Mouse (Mus musculus) Muller cell, postnatal 12 days (primary cell): Measurements from ENCODE around the gene Fn3k.
A peak's percentile ranks its signal among the peaks of the same experiment; 100 is the strongest.

Source experiments
- DNase-seq: peaks from one replicate; pipeline ENCODE4 v3.0.0-alpha.2; 2015; ENCODE audit errors: inconsistent ontology term

The Fn3k gene

DNA sequence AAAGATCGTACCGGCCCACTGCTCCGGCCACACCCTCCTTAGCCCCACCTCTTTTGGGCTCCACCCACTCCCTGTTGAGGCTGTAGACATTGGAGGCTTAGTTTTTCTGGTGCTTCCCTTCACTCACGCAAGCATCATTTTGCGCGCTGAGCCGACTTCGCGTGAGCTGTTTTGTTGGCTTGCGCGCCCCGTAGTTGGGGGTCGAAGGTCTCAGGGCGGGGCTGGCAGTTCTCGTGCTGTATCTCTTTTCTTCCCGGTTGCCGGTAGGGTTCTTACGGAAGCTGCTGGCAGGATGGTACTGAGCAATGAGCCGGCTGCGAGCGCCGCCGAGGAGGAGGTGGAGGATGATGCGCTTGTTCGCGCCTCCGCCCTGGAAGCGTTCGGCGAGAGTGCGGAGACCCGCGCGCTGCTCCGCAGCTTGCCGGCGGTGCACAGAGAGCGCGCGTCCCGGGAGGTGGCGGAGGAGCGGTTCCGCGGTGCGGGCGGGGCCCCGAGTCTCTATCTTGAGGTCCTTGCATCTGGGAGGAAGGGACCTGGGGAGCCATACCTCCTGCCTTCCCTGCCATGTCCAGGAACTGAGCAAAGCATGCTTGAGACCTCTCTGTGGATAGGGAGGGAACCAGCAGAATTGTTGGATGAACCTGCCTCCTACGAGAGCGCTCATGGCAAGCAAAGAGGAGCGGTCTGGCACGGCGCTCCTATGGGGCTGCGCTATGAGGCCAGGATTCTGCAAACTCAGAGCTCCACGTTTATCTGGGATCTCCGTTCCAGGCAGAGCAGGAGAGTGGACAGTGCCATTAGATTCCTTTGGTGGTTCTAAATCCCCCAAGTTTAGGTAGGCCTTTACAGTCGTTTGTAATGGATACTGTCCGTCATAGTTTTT lies 17.3 kb downstream of the Fn3k start, which contains the start of gene Tbcd:
Gene Tbcd (plus strand): TSS at position 197 of the 883 bp plus-strand sequence.
- peak; percentile 93 for DNase-seq

DNA sequence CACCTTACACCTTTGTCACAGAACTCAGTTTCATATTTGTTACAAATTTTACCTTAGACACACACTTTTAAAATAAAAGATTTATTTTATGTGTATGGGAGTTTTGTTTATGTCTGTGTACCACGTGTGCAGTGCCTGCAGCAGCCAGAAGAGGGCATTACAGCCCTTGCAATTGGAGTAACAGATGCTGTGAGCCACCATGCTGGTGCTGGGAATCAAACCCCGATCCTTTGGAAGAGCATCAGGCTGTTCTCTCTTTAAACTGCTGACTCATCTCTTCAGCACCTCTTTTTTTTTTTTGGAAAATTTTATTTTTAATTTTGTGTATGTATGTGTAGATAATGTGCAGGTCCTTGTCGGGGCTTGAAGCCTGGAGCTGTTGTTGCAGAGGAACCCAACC lies 23.2 kb downstream of the Fn3k start:
- DNase-seq = no peak

DNA sequence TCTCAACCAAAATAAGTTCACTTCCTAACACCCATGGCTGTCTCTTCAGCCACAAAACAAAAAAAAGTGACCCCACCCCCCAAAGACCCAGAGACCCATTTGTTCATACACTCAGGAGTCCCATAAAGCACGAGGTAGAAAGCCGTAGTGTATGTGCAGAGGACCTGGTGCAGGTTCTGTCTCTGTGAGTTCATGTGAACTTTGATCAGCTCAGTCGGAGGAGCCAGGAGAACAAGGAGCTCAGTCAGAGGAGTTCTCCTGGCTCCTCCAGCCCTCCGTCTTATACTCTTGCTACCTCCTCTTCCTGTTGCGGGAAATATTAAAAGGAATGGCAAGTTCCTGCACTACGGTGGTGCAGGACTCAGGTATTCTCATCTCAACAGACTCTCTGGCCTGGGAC lies 32.7 kb downstream of the Fn3k start:
- DNase-seq = no peak

DNA sequence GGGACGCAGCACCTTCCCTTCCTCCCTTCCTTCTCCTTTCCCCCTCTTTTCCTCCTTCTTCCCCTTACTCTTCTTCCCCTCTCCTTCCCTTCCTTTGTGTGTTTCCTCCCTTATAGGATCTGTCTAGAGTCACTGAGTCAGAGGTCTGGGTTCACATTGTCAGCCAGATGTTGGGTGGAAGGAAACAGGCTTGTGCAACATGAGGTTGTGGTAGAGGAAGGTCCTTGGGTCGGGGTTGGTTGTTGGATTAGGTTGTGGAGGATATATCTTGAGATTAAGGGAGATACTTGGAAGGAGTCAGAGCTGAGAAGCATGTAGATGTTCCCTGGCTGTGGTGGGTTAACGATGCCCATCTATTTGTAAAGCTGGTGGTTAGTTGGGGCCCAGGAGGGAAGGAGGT lies 40.1 kb downstream of the Fn3k start:
- DNase-seq = no peak

- DNase-seq = peak; percentile 62
These were observed 41.1 kb downstream of the Fn3k start for GRCm38 (mm10) chr11:121475699-121476415.

DNA sequence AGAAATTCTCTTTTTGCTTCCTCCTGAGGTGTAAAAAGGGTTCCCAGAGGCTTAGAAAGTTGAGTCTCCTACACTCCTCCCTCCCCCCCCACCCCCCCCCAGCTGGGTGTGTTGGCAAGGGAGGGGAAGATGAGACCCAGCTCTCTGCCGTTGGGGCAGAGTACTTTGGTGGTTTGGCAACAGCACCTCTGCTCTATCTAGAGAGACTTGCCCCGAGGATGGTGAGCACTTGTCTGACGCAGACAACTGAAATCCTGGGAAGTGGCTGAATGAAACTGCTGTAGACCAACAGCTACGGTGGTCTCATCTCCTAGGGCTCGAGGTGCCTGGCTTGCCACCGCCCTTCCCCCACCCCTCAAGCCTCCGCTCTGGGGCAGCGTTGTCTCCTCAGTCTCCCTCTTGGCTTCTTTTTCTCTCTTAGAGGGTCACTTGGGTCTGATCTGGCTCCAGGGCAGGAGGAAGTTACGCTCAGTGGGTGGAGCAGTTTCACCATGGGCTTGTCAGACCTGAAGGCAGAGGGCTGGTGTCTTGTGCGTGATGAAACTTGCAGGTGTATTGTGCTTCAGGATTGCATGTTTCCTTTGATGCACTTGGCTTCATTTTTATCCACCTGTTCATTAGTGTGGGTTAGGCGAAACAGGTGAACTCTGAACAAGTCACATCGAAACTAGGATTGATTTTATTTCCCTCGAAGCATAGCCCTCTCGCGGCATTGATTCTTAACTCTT lies 44.9 kb downstream of the Fn3k start:
- DNase-seq = no peak

DNA sequence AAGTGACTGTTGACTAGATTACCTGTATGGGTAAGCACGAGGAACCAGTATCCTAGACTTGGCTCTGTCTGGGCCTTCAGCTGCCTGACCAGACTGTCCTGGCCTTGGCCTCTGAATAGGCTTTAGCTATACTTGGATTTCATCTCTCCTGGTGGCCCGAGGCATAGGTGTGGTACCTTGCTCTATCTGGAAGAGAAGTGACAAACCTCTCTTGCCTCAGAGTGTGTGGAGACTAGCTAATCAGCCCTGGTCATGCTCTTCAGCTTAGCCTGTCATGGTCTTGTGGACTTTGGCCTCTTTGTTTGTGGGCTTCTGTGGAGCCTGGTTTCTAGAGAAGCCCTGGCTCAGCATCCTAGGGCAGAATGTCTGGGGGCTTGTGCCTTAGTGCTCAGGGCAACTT lies 46.4 kb downstream of the Fn3k start:
- DNase-seq = no peak

- DNase-seq = no peak
These were observed 51.2 kb downstream of the Fn3k start for GRCm38 (mm10) chr11:121485882-121486281.

DNA sequence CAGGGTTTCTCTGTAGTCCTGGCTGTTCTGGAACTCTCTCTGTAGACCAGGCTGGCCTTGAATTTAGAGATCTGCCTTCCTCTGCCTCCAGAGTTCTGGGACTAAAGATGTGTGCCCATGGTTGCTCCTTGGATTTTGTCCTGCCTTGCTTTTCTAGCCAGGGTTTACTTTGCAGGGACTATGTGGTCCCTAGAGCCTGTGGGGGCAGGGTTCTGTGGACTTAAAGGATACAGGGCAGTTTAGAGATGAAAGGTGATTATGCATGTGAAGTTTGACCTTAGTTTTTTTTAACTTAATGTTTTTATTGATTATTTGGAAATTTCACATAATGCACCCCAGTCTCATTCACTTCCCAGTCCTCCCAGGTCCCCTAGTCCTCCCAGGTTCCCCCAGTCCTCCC lies 55.9 kb downstream of the Fn3k start:
- no peak for DNase-seq
